Mouse (Mus musculus): ENCODE measurements at regions not wholly inside any gene's neighbourhood (a gene's known extent, or its start where the extent isn't known, plus 50 kb on each side); places are given as distances from the start of the nearest gene placed in this dataset.

DNA sequence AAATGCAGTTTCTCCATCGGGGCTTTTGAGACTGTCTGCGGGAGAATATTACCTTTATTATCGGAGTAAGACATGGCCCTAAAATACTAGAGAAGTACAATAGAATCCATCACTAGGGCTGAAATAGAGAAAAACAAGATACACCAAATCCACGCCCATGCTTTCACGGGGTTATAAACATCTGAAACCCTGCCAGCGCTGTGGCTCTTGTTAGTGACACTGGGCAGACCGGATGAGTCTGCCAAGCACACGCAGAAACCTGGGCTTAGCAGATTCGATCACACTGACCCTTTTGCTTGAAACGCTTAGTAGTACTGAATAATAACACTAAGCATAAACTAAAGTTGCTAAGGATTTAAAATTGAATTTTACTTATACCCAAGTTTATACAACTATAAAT lies 477.6 kb downstream of the Psat1 start:
- H3K36me3 ChIP-seq = no peaks in the 10 kb centered on the region
- no peak for DNase-seq (ENCODE audit: low spot score)
- H3K4me3 ChIP-seq = no peak overlapping the region
- H3K4me1 ChIP-seq = peaks cover 12% of the 10 kb centered on the region
- WGBS = 90% methylated on average over 10 of the region's 10 CpGs
- H3K9me3 ChIP-seq (replicated peaks) = no peaks in the 10 kb centered on the region
- no peak overlapping the region for H3K27ac ChIP-seq
- peaks cover 3% of the 10 kb centered on the region; the same call in 1 of the 2 replicates for H3K27me3 ChIP-seq (ENCODE audit: low read depth, poor library complexity, severe bottlenecking)

DNA sequence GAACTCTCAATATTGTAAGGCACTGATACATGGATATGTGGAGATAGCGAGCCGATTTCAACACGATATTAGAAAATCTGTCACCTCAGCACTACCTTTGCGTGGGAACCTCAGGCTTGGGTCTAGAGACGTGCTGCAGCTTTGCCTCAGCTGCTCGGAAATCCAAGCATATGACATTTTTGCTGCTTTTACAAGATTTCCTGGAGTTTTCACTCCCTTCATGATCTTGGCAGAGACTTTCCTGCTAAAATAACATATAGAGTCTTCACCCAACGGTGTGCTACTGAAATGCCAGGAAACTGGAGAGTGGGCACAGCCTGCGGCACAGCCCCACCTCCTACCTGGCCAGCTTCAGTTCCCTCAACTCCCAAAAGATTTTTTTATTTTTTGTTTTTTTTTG lies 480.4 kb downstream of the Psat1 start:
- Histone ChIP-seq H3K27ac (no peak overlapping the region), H3K27me3 (ENCODE audit: low read depth, poor library complexity, severe bottlenecking) (peaks cover 3% of the 10 kb centered on the region; the same call in 1 of the 2 replicates), H3K4me3 (no peak overlapping the region), H3K4me1 (peaks cover 12% of the 10 kb centered on the region), H3K36me3 (no peaks in the 10 kb centered on the region), H3K9me3 (replicated peaks) (no peaks in the 10 kb centered on the region)
- 92% methylated on average over 8 of the region's 8 CpGs for WGBS
- DNase-seq (ENCODE audit: low spot score) = no peak

- H3K36me3 ChIP-seq = no peaks in the 10 kb centered on the region
- 20% methylated on average over 9 of the region's 9 CpGs for WGBS
- H3K4me1 ChIP-seq = peaks cover 12% of the 10 kb centered on the region
- no peak overlapping the region for H3K4me3 ChIP-seq
- H3K9me3 ChIP-seq (replicated peaks) = no peaks in the 10 kb centered on the region
- DNase-seq (ENCODE audit: low spot score) = no peak
- no peak overlapping the region for H3K27ac ChIP-seq
- H3K27me3 ChIP-seq (ENCODE audit: low read depth, poor library complexity, severe bottlenecking) = peaks cover 3% of the 10 kb centered on the region; the same call in 1 of the 2 replicates
Observed at GRCm38 (mm10) chr19:15465063-15465760, 481.9 kb downstream of the Psat1 start.

DNA sequence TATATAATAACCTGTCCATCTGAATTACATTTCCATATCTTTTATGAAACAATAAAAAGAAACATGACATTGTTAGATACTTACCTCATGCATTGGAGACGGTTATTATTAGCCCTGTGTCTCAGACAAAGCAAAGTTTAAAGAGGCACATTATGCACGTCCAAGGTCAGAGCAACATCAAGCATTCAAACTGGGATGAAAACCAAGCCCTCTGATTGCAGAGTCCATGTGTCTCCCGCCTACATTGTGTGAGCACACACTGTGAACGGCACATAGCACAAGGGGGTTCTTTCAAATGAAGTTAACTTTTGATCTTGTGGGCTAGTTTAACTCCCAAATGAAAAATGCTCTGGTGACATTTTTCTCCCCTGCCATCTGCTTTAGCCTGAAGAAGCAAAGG lies 489.3 kb downstream of the Psat1 start:
- Histone ChIP-seq H3K27me3 (ENCODE audit: low read depth, poor library complexity, severe bottlenecking) (no peaks in the 10 kb centered on the region; the same call in 1 of the 2 replicates), H3K4me3 (no peak overlapping the region), H3K9me3 (replicated peaks) (no peaks in the 10 kb centered on the region), H3K4me1 (no peaks in the 10 kb centered on the region), H3K36me3 (no peaks in the 10 kb centered on the region), H3K27ac (no peak overlapping the region)
- WGBS = 76% methylated on average over 4 of the region's 4 CpGs
- no peak for DNase-seq (ENCODE audit: low spot score)

GRCm38 (mm10) chr19:15456943-15457735 lies 490.0 kb downstream of the Psat1 start:
- Histone ChIP-seq H3K4me1 (no peaks in the 10 kb centered on the region), H3K27me3 (ENCODE audit: low read depth, poor library complexity, severe bottlenecking) (no peaks in the 10 kb centered on the region; the same call in 1 of the 2 replicates), H3K9me3 (replicated peaks) (no peaks in the 10 kb centered on the region), H3K36me3 (no peaks in the 10 kb centered on the region), H3K4me3 (no peak overlapping the region), H3K27ac (no peak overlapping the region)
- DNase-seq (ENCODE audit: low spot score) = no peak
- WGBS = 39% methylated on average over 9 of the region's 9 CpGs

GRCm38 (mm10) chr19:15448989-15449388 lies 498.1 kb downstream of the Psat1 start:
- no peaks in the 10 kb centered on the region for H3K4me1 ChIP-seq
- H3K27me3 ChIP-seq (ENCODE audit: low read depth, poor library complexity, severe bottlenecking) = no peaks in the 10 kb centered on the region
- no peak overlapping the region for H3K4me3 ChIP-seq
- no peak overlapping the region for H3K27ac ChIP-seq
- no peaks in the 10 kb centered on the region for H3K9me3 ChIP-seq (replicated peaks)
- no peaks in the 10 kb centered on the region for H3K36me3 ChIP-seq
- DNase-seq (ENCODE audit: low spot score) = no peak
- 55% methylated on average over 5 of the region's 5 CpGs for WGBS

DNA sequence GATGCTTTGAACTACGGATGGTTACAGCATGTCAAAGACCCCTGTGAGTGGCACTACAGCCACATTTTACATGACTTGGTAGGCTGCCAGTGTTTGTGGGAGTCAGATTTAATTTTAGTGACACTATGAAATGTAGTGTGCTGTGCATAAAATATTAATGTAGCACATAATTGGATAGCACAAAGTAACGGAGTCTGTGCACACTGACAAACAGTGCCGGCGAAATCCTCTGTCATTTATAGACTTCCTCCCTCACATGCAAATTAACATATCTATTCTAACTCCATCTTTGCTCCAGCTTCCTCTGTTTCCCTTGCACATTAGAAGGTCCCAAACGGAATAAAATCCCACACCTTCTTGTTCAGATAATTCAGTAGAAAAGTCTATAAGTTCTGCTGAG lies 515.3 kb downstream of the Psat1 start:
- no peaks in the 10 kb centered on the region for H3K4me1 ChIP-seq
- H3K27ac ChIP-seq = no peak overlapping the region
- 96% methylated on average over 5 of the region's 5 CpGs for WGBS
- H3K27me3 ChIP-seq (ENCODE audit: low read depth, poor library complexity, severe bottlenecking) = no peaks in the 10 kb centered on the region
- H3K36me3 ChIP-seq = no peaks in the 10 kb centered on the region
- no peaks in the 10 kb centered on the region for H3K9me3 ChIP-seq (replicated peaks)
- H3K4me3 ChIP-seq = no peak overlapping the region
- no peak for DNase-seq (ENCODE audit: low spot score)

GRCm38 (mm10) chr19:15421311-15421710 lies 525.8 kb downstream of the Psat1 start:
- no peak overlapping the region for H3K27ac ChIP-seq
- no peak for DNase-seq (ENCODE audit: low spot score)
- no peaks in the 10 kb centered on the region for H3K9me3 ChIP-seq (replicated peaks)
- H3K27me3 ChIP-seq (ENCODE audit: low read depth, poor library complexity, severe bottlenecking) = no peaks in the 10 kb centered on the region
- 0 out of 2 replicates have a peak, but pooled peaks cover 5% of the 10 kb centered on the region for H3K4me1 ChIP-seq
- H3K36me3 ChIP-seq = no peaks in the 10 kb centered on the region
- H3K4me3 ChIP-seq = no peak overlapping the region
- 59% methylated on average over 3 of the region's 3 CpGs for WGBS

- WGBS = 75% methylated on average over 3 of the region's 3 CpGs
- Histone ChIP-seq H3K27ac (no peak overlapping the region), H3K9me3 (replicated peaks) (no peaks in the 10 kb centered on the region), H3K4me3 (no peak overlapping the region), H3K4me1 (no peaks in the 10 kb centered on the region; the same call in 1 of the 2 replicates), H3K27me3 (ENCODE audit: low read depth, poor library complexity, severe bottlenecking) (no peaks in the 10 kb centered on the region), H3K36me3 (no peaks in the 10 kb centered on the region)
- DNase-seq (ENCODE audit: low spot score) = no peak
Observed at GRCm38 (mm10) chr19:15398624-15399023, 548.5 kb downstream of the Psat1 start.

- H3K4me1 ChIP-seq = no peaks in the 10 kb centered on the region
- no peaks in the 10 kb centered on the region for H3K27me3 ChIP-seq (ENCODE audit: low read depth, poor library complexity, severe bottlenecking)
- no peaks in the 10 kb centered on the region for H3K36me3 ChIP-seq
- WGBS = 85% methylated on average over 8 of the region's 8 CpGs
- no peaks in the 10 kb centered on the region for H3K9me3 ChIP-seq (replicated peaks)
- no peak overlapping the region for H3K27ac ChIP-seq
- H3K4me3 ChIP-seq = no peak overlapping the region
- DNase-seq (ENCODE audit: low spot score) = no peak
Observed at GRCm38 (mm10) chr19:15371682-15372081, 575.5 kb downstream of the Psat1 start.

DNA sequence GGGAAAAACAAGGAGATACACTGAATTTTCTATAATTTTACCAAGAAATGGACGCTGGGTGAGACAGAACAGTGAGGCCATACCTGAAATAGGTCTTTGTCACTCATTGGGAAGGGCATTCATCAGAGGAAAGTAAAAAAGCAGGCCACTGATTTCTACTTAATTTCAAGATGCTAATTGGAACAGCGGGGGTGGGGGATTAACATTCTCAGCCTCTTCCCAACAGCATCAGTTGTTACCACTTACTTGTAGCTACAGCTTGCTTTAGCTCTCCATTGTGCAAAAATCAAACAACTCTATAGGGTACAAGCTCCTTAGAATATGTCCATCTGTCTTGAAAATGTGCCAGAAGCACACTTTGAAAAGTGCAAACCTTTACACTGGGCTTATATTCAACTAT lies 580.2 kb downstream of the Psat1 start:
- Histone ChIP-seq H3K4me3 (no peak overlapping the region), H3K4me1 (no peaks in the 10 kb centered on the region)

DNA sequence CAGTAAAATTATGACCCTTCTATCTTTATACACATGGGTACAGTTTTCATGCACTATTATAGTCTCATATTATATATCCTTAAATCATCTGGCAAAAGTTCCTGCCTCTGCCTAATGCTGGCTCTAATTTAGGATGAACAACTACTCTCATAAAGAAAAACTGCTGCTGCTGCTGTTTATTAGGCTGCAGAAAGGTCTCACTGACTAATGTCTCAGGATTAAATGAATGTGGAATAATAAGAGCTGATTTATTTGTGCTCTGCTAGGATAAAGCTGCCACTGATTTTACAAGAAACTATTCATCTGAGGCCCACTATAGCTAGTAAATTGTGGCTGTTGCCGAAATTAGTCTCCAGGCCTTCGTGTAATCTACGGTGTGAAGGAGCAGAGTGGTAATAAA lies 590.0 kb downstream of the Psat1 start:
- H3K4me3 ChIP-seq = no peak overlapping the region
- no peak for DNase-seq (ENCODE audit: low spot score)
- H3K27me3 ChIP-seq (ENCODE audit: low read depth, poor library complexity, severe bottlenecking) = peaks cover 30% of the 10 kb centered on the region; the same call in 1 of the 2 replicates
- 42% methylated on average over 3 of the region's 3 CpGs for WGBS
- H3K4me1 ChIP-seq = no peaks in the 10 kb centered on the region
- no peaks in the 10 kb centered on the region for H3K9me3 ChIP-seq (replicated peaks)
- no peak overlapping the region for H3K27ac ChIP-seq
- H3K36me3 ChIP-seq = no peaks in the 10 kb centered on the region

More for the DNA sequence above, 580.2 kb downstream of the Psat1 start:
- no peak for DNase-seq (ENCODE audit: low spot score)
- Histone ChIP-seq H3K9me3 (replicated peaks) (no peaks in the 10 kb centered on the region), H3K27me3 (ENCODE audit: low read depth, poor library complexity, severe bottlenecking) (0 out of 2 replicates have a peak, but pooled peaks cover 6% of the 10 kb centered on the region), H3K27ac (no peak overlapping the region), H3K36me3 (no peaks in the 10 kb centered on the region)
- 61% methylated on average over 2 of the region's 2 CpGs for WGBS

DNA sequence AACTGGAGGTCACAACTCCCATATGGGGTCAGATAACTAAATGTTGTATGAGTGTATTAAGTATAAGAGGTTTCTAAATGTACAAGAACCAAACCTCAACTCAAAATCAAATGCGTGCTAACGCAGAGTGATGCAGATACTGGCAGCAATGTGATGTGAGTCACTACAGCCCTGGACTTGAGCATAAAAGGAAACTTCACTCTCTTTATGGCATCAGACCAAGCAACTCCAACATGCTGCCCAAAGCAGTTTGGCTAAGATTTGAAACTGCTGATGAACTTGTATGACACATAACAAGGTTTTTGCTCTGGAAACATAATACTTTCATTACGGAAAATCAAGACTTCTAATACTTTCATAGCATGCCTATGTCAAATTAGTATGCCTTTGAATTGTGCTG lies 598.8 kb downstream of the Psat1 start:
- Histone ChIP-seq H3K9me3 (replicated peaks) (no peaks in the 10 kb centered on the region), H3K27me3 (ENCODE audit: low read depth, poor library complexity, severe bottlenecking) (peaks cover 23% of the 10 kb centered on the region), H3K4me1 (no peaks in the 10 kb centered on the region), H3K27ac (no peak overlapping the region), H3K4me3 (no peak overlapping the region), H3K36me3 (no peaks in the 10 kb centered on the region)
- WGBS = 92% methylated on average over 3 of the region's 3 CpGs
- no peak for DNase-seq (ENCODE audit: low spot score)
